Mouse (Mus musculus): Measurements from ENCODE around the gene Mrps16. TPM values are rescaled to one million over a fixed set of nuclear protein-coding genes. Genes with fewer than 3 reads are reported as not detected.

Mrps16 gene
- polyA plus RNA-seq (2014; fragmentation: Nextera tagmentation; extraction: Ambion mirVana): 92.3 and 94.4 TPM in 2 replicates

GRCm38 (mm10) chr14:20393205-20393913 is at the start of gene Mrps16:
Gene Mrps16 (minus strand): TSS chr14:20393634.
- Histone ChIP-seq H3K27ac (replicated peaks; ENCODE audit: low read depth, low read length) (peak within 1 kb of the TSS; percentile 78), H3K9ac (ENCODE audit: low read depth, low read length) (peak within 1 kb of the TSS; percentile 94), H3K4me3 (ENCODE audit: low read depth, low read length) (peak within 1 kb of the TSS; percentile 79), H3K4me2 (ENCODE audit: low read depth, low read length) (peak within 1 kb of the TSS; percentile 73), H3K27me3 (replicated peaks; ENCODE audit: control insufficient read depth, insufficient read depth, low read length) (no peaks in the 10 kb centered on the region), H3K9me3 (ENCODE audit: control insufficient read depth, low read length) (no peaks in the 10 kb centered on the region), H3K36me3 (ENCODE audit: control insufficient read depth, insufficient read depth, low read length) (peaks cover 20% of the 10 kb centered on the region; the same call in 1 of the 2 replicates), H3K4me1 (ENCODE audit: control insufficient read depth, insufficient read depth, low read length) (no peaks in the 10 kb centered on the region)
- ATAC-seq (ENCODE audit: low read depth): peak; percentile 94
- under 1% methylated on average over 45 of the region's 68 CpGs for WGBS
- peak; percentile 98 for DNase-seq (ENCODE audit: low spot score)

- Histone ChIP-seq H3K4me3 (ENCODE audit: low read depth, low read length) (no peak overlapping the region), H3K4me1 (ENCODE audit: control insufficient read depth, insufficient read depth, low read length) (no peaks in the 10 kb centered on the region), H3K27ac (replicated peaks; ENCODE audit: low read depth, low read length) (no peak overlapping the region), H3K9ac (ENCODE audit: low read depth, low read length) (no peak overlapping the region), H3K27me3 (replicated peaks; ENCODE audit: control insufficient read depth, insufficient read depth, low read length) (no peaks in the 10 kb centered on the region), H3K4me2 (ENCODE audit: low read depth, low read length) (no peak overlapping the region; the same call in 1 of the 2 replicates), H3K36me3 (ENCODE audit: control insufficient read depth, insufficient read depth, low read length) (no peaks in the 10 kb centered on the region), H3K9me3 (ENCODE audit: control insufficient read depth, low read length) (no peaks in the 10 kb centered on the region)
- WGBS: 49% methylated on average over 17 of the region's 17 CpGs
- ATAC-seq (ENCODE audit: low read depth) (no peak), DNase-seq (ENCODE audit: low spot score) (no peak)
Observed at GRCm38 (mm10) chr14:20442252-20442651, 48.8 kb upstream of the Mrps16 start.

- no peak for DNase-seq (ENCODE audit: low spot score)
- no peaks in the 10 kb centered on the region for H3K27me3 ChIP-seq (replicated peaks; ENCODE audit: control insufficient read depth, insufficient read depth, low read length)
- H3K4me3 ChIP-seq (ENCODE audit: low read depth, low read length): no peak overlapping the region
- H3K36me3 ChIP-seq (ENCODE audit: control insufficient read depth, insufficient read depth, low read length): no peaks in the 10 kb centered on the region
- no peak overlapping the region for H3K4me2 ChIP-seq (ENCODE audit: low read depth, low read length)
- no peak overlapping the region for H3K9ac ChIP-seq (ENCODE audit: low read depth, low read length)
- ATAC-seq (ENCODE audit: low read depth): no peak
- H3K27ac ChIP-seq (replicated peaks; ENCODE audit: low read depth, low read length): no peak overlapping the region
- peaks cover 4% of the 10 kb centered on the region; the same call in 1 of the 2 replicates for H3K9me3 ChIP-seq (ENCODE audit: control insufficient read depth, low read length)
- H3K4me1 ChIP-seq (ENCODE audit: control insufficient read depth, insufficient read depth, low read length): no peaks in the 10 kb centered on the region
- 72% methylated on average over 6 of the region's 6 CpGs for WGBS
Observed at GRCm38 (mm10) chr14:20436976-20437375, 43.5 kb upstream of the Mrps16 start.

GRCm38 (mm10) chr14:20432420-20432819 is 39.0 kb upstream of the Mrps16 start:
- Histone ChIP-seq H3K27me3 (replicated peaks; ENCODE audit: control insufficient read depth, insufficient read depth, low read length) (no peaks in the 10 kb centered on the region), H3K4me3 (ENCODE audit: low read depth, low read length) (no peak overlapping the region), H3K9ac (ENCODE audit: low read depth, low read length) (no peak overlapping the region), H3K4me1 (ENCODE audit: control insufficient read depth, insufficient read depth, low read length) (no peaks in the 10 kb centered on the region), H3K9me3 (ENCODE audit: control insufficient read depth, low read length) (peaks cover 4% of the 10 kb centered on the region; the same call in 1 of the 2 replicates), H3K4me2 (ENCODE audit: low read depth, low read length) (no peak overlapping the region), H3K36me3 (ENCODE audit: control insufficient read depth, insufficient read depth, low read length) (no peaks in the 10 kb centered on the region), H3K27ac (replicated peaks; ENCODE audit: low read depth, low read length) (no peak overlapping the region; the same call in 1 of the 2 replicates)
- ATAC-seq (ENCODE audit: low read depth): no peak
- 80% methylated on average over 4 of the region's 4 CpGs for WGBS
- DNase-seq (ENCODE audit: low spot score): no peak

GRCm38 (mm10) chr14:20431726-20432125 is 38.3 kb upstream of the Mrps16 start:
- peak; percentile 53; the same call in 1 of the 2 replicates for ATAC-seq (ENCODE audit: low read depth)

GRCm38 (mm10) chr14:20429833-20430232 is 36.4 kb upstream of the Mrps16 start:
- H3K27me3 ChIP-seq (replicated peaks; ENCODE audit: control insufficient read depth, insufficient read depth, low read length): no peaks in the 10 kb centered on the region
- ATAC-seq (ENCODE audit: low read depth): no peak
- 43% methylated on average over 1 of the region's 1 CpGs for WGBS

More at GRCm38 (mm10) chr14:20431726-20432125, 38.3 kb upstream of the Mrps16 start:
- Histone ChIP-seq H3K4me1 (ENCODE audit: control insufficient read depth, insufficient read depth, low read length) (no peaks in the 10 kb centered on the region), H3K9me3 (ENCODE audit: control insufficient read depth, low read length) (peaks cover 4% of the 10 kb centered on the region; the same call in 1 of the 2 replicates), H3K36me3 (ENCODE audit: control insufficient read depth, insufficient read depth, low read length) (no peaks in the 10 kb centered on the region), H3K27me3 (replicated peaks; ENCODE audit: control insufficient read depth, insufficient read depth, low read length) (no peaks in the 10 kb centered on the region), H3K4me2 (ENCODE audit: low read depth, low read length) (no peak overlapping the region), H3K4me3 (ENCODE audit: low read depth, low read length) (no peak overlapping the region), H3K27ac (replicated peaks; ENCODE audit: low read depth, low read length) (no peak overlapping the region; the same call in 1 of the 2 replicates), H3K9ac (ENCODE audit: low read depth, low read length) (no peak overlapping the region)
- DNase-seq (ENCODE audit: low spot score): peak; percentile 73
- WGBS: 51% methylated on average over 6 of the region's 6 CpGs

GRCm38 (mm10) chr14:20428593-20428992 is 35.2 kb upstream of the Mrps16 start:
- 11% methylated on average over 1 of the region's 1 CpGs for WGBS
- no peak for ATAC-seq (ENCODE audit: low read depth)

More at GRCm38 (mm10) chr14:20429833-20430232, 36.4 kb upstream of the Mrps16 start:
- H3K4me1 ChIP-seq (ENCODE audit: control insufficient read depth, insufficient read depth, low read length): no peaks in the 10 kb centered on the region
- no peak overlapping the region for H3K4me2 ChIP-seq (ENCODE audit: low read depth, low read length)
- H3K4me3 ChIP-seq (ENCODE audit: low read depth, low read length): no peak overlapping the region
- no peaks in the 10 kb centered on the region for H3K36me3 ChIP-seq (ENCODE audit: control insufficient read depth, insufficient read depth, low read length)
- H3K9me3 ChIP-seq (ENCODE audit: control insufficient read depth, low read length): peaks cover 4% of the 10 kb centered on the region; the same call in 1 of the 2 replicates
- H3K9ac ChIP-seq (ENCODE audit: low read depth, low read length): no peak overlapping the region
- DNase-seq (ENCODE audit: low spot score): peak; percentile 59
- H3K27ac ChIP-seq (replicated peaks; ENCODE audit: low read depth, low read length): no peak overlapping the region

GRCm38 (mm10) chr14:20423046-20423445 is 29.6 kb upstream of the Mrps16 start:
- H3K9me3 ChIP-seq (ENCODE audit: control insufficient read depth, low read length): no peaks in the 10 kb centered on the region
- DNase-seq (ENCODE audit: low spot score): no peak
- H3K27me3 ChIP-seq (replicated peaks; ENCODE audit: control insufficient read depth, insufficient read depth, low read length): no peaks in the 10 kb centered on the region
- no peaks in the 10 kb centered on the region for H3K36me3 ChIP-seq (ENCODE audit: control insufficient read depth, insufficient read depth, low read length)
- no peak overlapping the region for H3K9ac ChIP-seq (ENCODE audit: low read depth, low read length)
- H3K27ac ChIP-seq (replicated peaks; ENCODE audit: low read depth, low read length): no peak overlapping the region
- ATAC-seq (ENCODE audit: low read depth): no peak
- no peaks in the 10 kb centered on the region for H3K4me1 ChIP-seq (ENCODE audit: control insufficient read depth, insufficient read depth, low read length)
- H3K4me3 ChIP-seq (ENCODE audit: low read depth, low read length): no peak overlapping the region
- H3K4me2 ChIP-seq (ENCODE audit: low read depth, low read length): no peak overlapping the region
- WGBS: 81% methylated on average over 6 of the region's 6 CpGs

More at GRCm38 (mm10) chr14:20428593-20428992, 35.2 kb upstream of the Mrps16 start:
- no peak overlapping the region for H3K4me3 ChIP-seq (ENCODE audit: low read depth, low read length)
- H3K27ac ChIP-seq (replicated peaks; ENCODE audit: low read depth, low read length): no peak overlapping the region
- no peaks in the 10 kb centered on the region for H3K36me3 ChIP-seq (ENCODE audit: control insufficient read depth, insufficient read depth, low read length)
- no peak overlapping the region for H3K4me2 ChIP-seq (ENCODE audit: low read depth, low read length)
- H3K9me3 ChIP-seq (ENCODE audit: control insufficient read depth, low read length): peaks cover 4% of the 10 kb centered on the region; the same call in 1 of the 2 replicates
- H3K4me1 ChIP-seq (ENCODE audit: control insufficient read depth, insufficient read depth, low read length): no peaks in the 10 kb centered on the region
- DNase-seq (ENCODE audit: low spot score): no peak
- no peak overlapping the region for H3K9ac ChIP-seq (ENCODE audit: low read depth, low read length)
- no peaks in the 10 kb centered on the region for H3K27me3 ChIP-seq (replicated peaks; ENCODE audit: control insufficient read depth, insufficient read depth, low read length)
